Mouse (Mus musculus) CD4-positive, CD25-positive, alpha-beta regulatory T cell, adult 2 months (primary cell): ENCODE results near the gene Tfb2m.

ENCODE experiments used
- DNase-seq: peaks from one replicate; pipeline ENCODE4 v3.0.0-alpha.2; 2012; ENCODE audit warnings: low read depth, low spot score

Gene Tfb2m

DNA sequence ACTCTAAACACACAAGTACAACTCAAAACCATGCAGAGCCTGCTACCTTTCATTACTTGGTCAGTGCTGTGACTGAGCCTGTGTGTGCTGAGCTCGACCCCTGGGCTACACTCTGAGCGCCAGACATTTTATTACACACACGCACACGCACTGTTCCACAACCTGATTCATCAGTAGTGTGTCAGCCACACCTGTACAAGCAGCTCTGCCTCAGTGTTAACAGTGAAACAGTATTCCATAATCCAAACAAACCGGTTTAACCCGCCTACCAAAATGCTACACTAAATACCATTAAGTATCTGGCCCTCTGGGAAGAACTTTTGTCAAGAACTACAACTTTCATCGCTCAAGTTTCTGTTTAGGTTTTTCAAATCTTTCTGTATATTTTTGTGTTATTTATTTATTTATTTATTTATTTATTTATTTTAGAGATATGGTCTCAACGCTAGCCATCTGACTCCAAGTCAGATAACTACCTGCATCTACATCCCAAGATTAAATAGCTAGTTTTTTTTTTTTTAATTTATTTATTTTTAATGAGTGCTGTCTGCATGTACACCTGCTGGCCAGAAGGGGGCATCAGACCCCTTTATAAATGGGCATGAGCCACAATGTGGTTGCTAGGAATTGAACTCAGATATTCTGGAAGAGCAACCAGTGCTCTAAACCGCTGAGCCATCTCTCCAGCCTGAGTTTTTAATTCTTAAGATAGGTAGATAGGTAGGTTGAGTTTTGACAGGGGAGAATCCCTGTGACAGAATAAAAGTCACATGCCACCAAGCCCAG, 39.3 kb downstream of the Tfb2m start:
- peak; percentile 80 for DNase-seq

DNA sequence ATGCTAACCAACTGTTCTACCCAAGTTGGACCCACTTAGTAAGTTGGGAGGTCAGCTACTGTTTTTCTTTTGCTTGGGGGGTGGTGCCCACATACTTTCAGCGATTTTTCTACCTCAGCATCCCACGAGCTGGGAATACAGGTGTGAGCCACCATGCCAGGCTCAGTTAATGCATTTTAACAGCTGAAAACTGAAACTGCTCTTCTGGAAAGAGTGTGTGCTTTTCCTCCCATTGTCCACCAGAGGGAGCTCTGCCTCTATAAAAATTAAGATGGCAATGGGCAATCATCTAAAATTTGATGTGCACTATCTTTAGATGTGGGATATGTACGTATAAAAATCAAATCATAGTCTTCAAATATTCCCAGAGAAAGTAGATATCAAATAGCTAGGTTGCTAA, 43.5 kb downstream of the Tfb2m start:
- peak; percentile 58 for DNase-seq

DNA sequence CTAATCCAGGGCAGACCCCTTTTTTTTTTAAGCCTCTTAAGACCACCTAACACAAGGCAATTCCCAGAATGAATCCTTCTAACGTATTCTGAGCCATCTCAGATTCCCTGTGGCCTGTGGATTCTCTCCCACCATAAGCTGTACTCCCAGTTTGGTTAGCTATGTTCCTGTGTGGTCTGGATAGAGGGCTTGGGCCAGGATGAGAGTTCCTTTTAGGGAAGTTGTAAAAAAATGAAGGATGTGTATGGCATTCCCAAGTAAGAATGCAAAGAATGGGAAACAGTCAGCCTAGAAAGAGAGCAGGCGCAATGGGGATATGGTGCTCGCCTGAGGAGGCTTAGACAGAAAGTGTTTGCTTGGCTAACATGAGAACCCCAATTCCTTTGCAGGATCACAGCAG, 46.8 kb downstream of the Tfb2m start:
- no peak for DNase-seq

DNA sequence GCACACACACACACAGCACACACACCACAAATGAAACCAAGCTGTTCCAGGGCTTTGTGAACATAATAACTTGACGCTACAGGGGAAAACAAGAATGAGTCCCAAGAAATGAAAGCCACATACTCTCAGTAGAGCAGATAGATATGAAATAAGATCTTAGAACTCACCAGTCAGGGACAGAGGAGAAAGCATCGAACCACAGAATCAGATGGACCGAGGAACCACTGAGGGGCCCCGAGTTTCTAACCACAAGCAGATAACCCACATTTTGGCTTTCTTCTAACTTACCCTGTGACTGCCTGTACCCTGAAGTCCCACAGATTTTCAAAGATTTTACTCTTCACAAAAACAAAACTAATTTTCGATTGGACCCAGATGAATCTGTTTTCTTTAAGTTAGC, 53.2 kb downstream of the Tfb2m start:
- peak; percentile 19 for DNase-seq

DNA sequence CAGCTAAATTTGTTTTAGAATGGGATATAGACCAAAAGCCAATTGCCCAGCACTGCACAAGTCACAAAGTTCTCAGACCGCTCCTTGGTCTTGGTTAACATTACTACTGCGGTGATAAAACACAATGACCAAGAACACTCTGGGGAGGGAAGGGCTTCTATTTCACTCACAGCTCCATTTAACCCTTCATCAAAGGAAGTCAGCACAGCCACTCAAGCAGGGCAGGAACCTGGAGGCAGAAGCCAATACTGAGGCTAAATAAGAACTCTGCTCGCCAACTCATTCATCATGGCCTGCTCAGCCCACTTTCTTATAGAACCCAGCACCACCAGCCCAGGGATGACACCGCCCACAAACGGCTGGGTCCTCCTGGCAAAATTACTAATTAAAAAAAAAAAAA, 57.5 kb downstream of the Tfb2m start:
- no peak for DNase-seq

DNA sequence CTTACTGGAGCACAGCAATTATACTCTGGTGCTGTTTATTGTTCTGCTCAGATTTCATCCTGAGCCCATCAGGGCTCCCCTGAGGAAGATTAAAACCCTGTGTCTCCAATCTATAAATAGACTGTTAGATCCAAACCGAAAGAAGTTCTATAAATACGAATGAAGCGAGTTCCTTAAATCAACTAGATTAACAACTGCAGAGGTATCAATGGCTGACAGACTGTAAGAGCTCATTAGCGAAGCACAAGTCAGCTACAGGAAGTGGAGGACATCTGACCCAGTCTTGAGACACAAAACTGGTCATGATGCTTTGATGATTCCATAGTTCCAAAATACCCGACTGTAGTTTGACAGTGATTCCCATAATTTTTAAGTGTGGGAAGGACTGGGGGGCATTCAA, 58.1 kb downstream of the Tfb2m start:
- DNase-seq, result no peak

DNA sequence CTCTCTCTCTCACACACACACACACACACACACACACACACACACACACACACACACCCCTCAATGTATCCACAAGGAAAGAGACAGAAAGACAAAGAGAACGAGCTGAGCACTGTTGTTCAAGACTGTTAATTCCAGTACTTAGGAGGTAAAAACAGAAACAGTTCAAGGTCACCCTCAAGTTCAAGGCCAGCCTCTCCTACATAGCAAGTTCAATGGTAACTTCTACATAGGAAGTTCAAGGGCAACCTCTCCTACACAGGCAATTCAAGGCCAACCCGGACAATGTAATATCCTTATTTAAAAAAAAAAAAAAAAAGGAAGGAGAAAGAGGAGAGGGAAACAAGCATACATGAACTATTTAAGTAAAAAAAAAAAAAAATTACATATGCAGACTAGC, 58.8 kb downstream of the Tfb2m start:
- no peak for DNase-seq

DNA sequence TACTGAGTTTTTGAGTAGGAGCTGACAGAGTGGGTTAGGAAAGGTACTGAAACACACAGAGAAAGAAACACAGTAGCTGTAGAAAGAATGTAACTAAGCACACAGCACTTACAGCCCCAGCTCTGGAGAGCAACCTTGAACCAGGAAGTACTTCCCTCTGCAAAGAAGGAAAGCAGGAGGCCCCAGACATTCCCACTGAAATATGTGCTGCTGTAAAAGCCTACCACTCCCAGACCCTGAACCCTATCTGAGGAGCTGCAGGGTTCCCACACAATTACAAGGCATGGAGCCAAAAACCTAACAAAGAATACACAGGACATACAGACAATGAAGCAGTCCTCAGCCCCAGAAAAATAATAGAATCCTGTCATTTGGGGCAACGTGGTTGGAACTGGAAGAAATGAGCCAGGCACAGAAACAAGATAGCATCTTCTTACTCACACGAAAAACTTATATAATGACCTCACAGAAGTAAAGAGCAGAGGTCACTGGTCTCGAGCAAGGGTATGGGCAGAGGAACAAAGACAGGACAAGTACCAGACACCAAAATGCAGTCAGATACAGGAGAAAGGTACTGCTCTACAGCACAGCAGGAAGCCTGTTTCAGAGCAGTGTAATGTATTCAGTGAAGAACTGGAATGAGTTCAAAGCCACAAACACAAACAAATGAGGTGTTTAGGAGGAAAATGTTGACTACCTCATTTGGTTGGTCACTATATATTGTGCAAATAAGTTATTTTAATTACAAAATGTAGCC, 60.1 kb downstream of the Tfb2m start:
- no peak for DNase-seq

DNA sequence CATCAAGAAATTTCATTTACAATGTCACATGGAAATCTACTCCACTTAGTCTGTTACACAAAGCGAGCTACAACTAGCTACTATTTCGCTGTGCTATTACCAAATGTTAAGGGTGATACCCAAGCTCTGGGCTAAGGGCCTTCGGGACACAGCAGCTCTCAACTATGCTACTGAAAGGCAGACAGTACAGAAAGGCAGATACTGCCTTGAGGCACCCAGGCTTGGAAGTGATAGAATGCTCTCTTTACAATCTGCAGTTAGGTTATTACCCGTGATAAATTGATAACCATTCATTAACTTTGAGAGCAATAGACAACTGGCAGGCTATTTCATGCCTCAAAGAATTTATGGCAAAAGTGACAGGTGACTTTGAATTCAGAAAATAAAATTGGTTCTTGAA, 65.2 kb downstream of the Tfb2m start:
- DNase-seq, result no peak
